Mouse (Mus musculus) hindbrain, postnatal 0 days (tissue): ENCODE measurements around the gene Sh3bgrl3. TPM values are rescaled to one million over a fixed set of nuclear protein-coding genes. Genes with fewer than 3 reads are reported as not detected.

Experiments used
- ATAC-seq: fragments of 200-750 bp; cut with Nextera tagmentation; 2 replicates; pipeline ENCODE4 v1.8.0; 2017; ENCODE audit warnings: mild to moderate bottlenecking, moderate TSS enrichment, moderate library complexity
- DNase-seq: peaks from one replicate; pipeline ENCODE4 v3.0.0-alpha.2; 2015; ENCODE audit warnings: low spot score
- H3K27ac ChIP-seq: fragments of 300-500 bp; sonication (generic); 2 replicates; pipeline ENCODE4 v1.5.1; 2014; ENCODE audit warnings: mild to moderate bottlenecking
- H3K27me3 ChIP-seq: fragments of 300-500 bp; sonication (generic); 2 replicates; pipeline ENCODE4 v1.6.1; 2014; ENCODE audit warnings: low read length, mixed read lengths; ENCODE audit not compliant: insufficient read depth
- H3K36me3 ChIP-seq: fragments of 300-500 bp; sonication (generic); 2 replicates; pipeline ENCODE4 v1.6.1; 2014; ENCODE audit warnings: low read length, mixed read lengths; ENCODE audit not compliant: insufficient read depth
- H3K4me1 ChIP-seq: fragments of 300-500 bp; sonication (generic); 2 replicates; pipeline ENCODE4 v1.6.1; 2014; ENCODE audit warnings: antibody characterized with exemption, low read length, mixed read lengths; ENCODE audit not compliant: insufficient read depth
- H3K4me2 ChIP-seq: fragments of 300-500 bp; sonication (generic); 2 replicates; pipeline ENCODE4 v1.6.1; 2014; ENCODE audit warnings: low read depth, mild to moderate bottlenecking, low read length, moderate library complexity, mixed read lengths
- H3K4me3 ChIP-seq: fragments of 300-500 bp; sonication (generic); 2 replicates; pipeline ENCODE4 v1.5.1; 2014; ENCODE audit warnings: low read length
- H3K9ac ChIP-seq: fragments of 300-500 bp; sonication (generic); replicated peaks from 2 replicates; pipeline ENCODE4 v1.6.1; 2014; ENCODE audit warnings: mild to moderate bottlenecking, low read length, moderate library complexity, mixed read lengths
- H3K9me3 ChIP-seq: fragments of 300-500 bp; sonication (generic); 2 replicates; pipeline ENCODE4 v1.6.1; 2016; ENCODE audit warnings: low read length, mixed read lengths
- CTCF ChIP-seq: IDR thresholded peaks from 2 replicates; pipeline ENCODE4 v1.5.1; 2016; ENCODE audit warnings: antibody characterized with exemption, control low read depth, low read depth
- WGBS: fragments of 180-500 bp; shearing (Covaris S2); extraction: QIAGEN DNeasy Blood & Tissue Kit; methylation state at CpG from one replicate; pipeline ENCODE4 v1.1.7; 2014; 5-methylcytosine and 5-hydroxymethylcytosine counted together
- polyA plus RNA-seq: library from polyadenylated mRNA; unstranded; fragments of >200 nt; fragmentation: Nextera tagmentation; extraction: Ambion mirVana; gene quantifications from 2 replicates; pipeline ENCODE4 v1.2.1, GENCODE M21; 2015
- total RNA-seq: library from RNA; depleted of rRNA; stranded (reverse); fragments of >200 nt; gene quantifications from 2 replicates; pipeline ENCODE4 v1.2.3, GENCODE M21; 2014

The Sh3bgrl3 gene
- total and polyA plus RNA-seq, 2 experiments from 2014 or later = 220 to 553 TPM

- WGBS = 58% methylated on average over 9 of the region's 9 CpGs
- Histone ChIP-seq H3K36me3 (no peaks in the 10 kb centered on the region), H3K27me3 (no peaks in the 10 kb centered on the region), H3K9ac (no peak overlapping the region), H3K9me3 (no peaks in the 10 kb centered on the region), H3K27ac (no peak overlapping the region), H3K4me3 (no peak overlapping the region), H3K4me1 (0 out of 2 replicates have a peak, but pooled peaks cover 3% of the 10 kb centered on the region), H3K4me2 (no peak overlapping the region)
- no peak for ATAC-seq
- no peak for DNase-seq
- peak; percentile 49 for TF ChIP-seq CTCF
Measured at GRCm38 (mm10) chr4:134119644-134120043, 8.9 kb downstream of the Sh3bgrl3 start.

- Histone ChIP-seq H3K4me1 (no peaks in the 10 kb centered on the region), H3K27ac (no peak overlapping the region), H3K27me3 (no peaks in the 10 kb centered on the region), H3K9me3 (no peaks in the 10 kb centered on the region), H3K4me3 (no peak overlapping the region), H3K9ac (no peak overlapping the region), H3K4me2 (no peak overlapping the region), H3K36me3 (no peaks in the 10 kb centered on the region)
- DNase-seq = no peak
- no peak for TF ChIP-seq CTCF
- no peak for ATAC-seq
- 81% methylated on average over 5 of the region's 5 CpGs for WGBS
Measured at GRCm38 (mm10) chr4:134119042-134119441, 9.5 kb downstream of the Sh3bgrl3 start.

- Histone ChIP-seq H3K4me1 (no peaks in the 10 kb centered on the region), H3K27me3 (no peaks in the 10 kb centered on the region), H3K4me2 (no peak overlapping the region), H3K9me3 (no peaks in the 10 kb centered on the region), H3K36me3 (no peaks in the 10 kb centered on the region), H3K9ac (no peak overlapping the region), H3K27ac (no peak overlapping the region), H3K4me3 (no peak overlapping the region)
- WGBS = 66% methylated on average over 14 of the region's 14 CpGs
- DNase-seq (no peak), ATAC-seq (no peak)
- no peak for TF ChIP-seq CTCF
Measured at GRCm38 (mm10) chr4:134118126-134118800, 10.3 kb downstream of the Sh3bgrl3 start.

GRCm38 (mm10) chr4:134117012-134117411 lies 11.6 kb downstream of the Sh3bgrl3 start:
- Histone ChIP-seq H3K4me1 (no peaks in the 10 kb centered on the region), H3K9ac (no peak overlapping the region), H3K27me3 (no peaks in the 10 kb centered on the region), H3K27ac (no peak overlapping the region), H3K4me2 (no peak overlapping the region), H3K9me3 (no peaks in the 10 kb centered on the region), H3K36me3 (no peaks in the 10 kb centered on the region), H3K4me3 (no peak overlapping the region)
- DNase-seq (no peak), ATAC-seq (no peak)
- TF ChIP-seq CTCF = no peak
- 75% methylated on average over 8 of the region's 8 CpGs for WGBS

GRCm38 (mm10) chr4:134116501-134116900 lies 12.1 kb downstream of the Sh3bgrl3 start:
- no peak for TF ChIP-seq CTCF
- Histone ChIP-seq H3K27ac (no peak overlapping the region), H3K9ac (no peak overlapping the region), H3K4me1 (no peaks in the 10 kb centered on the region), H3K27me3 (no peaks in the 10 kb centered on the region), H3K9me3 (no peaks in the 10 kb centered on the region), H3K4me3 (no peak overlapping the region), H3K36me3 (no peaks in the 10 kb centered on the region), H3K4me2 (no peak overlapping the region)
- ATAC-seq (no peak), DNase-seq (no peak)
- 86% methylated on average over 2 of the region's 2 CpGs for WGBS

GRCm38 (mm10) chr4:134115215-134116144 lies 13.1 kb downstream of the Sh3bgrl3 start:
- 89% methylated on average over 16 of the region's 16 CpGs for WGBS
- no peak overlapping the region for H3K4me3 ChIP-seq
- no peaks in the 10 kb centered on the region for H3K4me1 ChIP-seq
- no peaks in the 10 kb centered on the region for H3K27me3 ChIP-seq
- H3K9me3 ChIP-seq = no peaks in the 10 kb centered on the region
- no peak overlapping the region for H3K4me2 ChIP-seq
- no peak overlapping the region for H3K27ac ChIP-seq
- TF ChIP-seq CTCF = no peak
- DNase-seq = no peak
- H3K9ac ChIP-seq = no peak overlapping the region
- no peak for ATAC-seq
- H3K36me3 ChIP-seq = no peaks in the 10 kb centered on the region
